Mouse (Mus musculus) macrophage (primary cell): ENCODE results near the gene Timm44. TPM values are rescaled to one million over a fixed set of nuclear protein-coding genes. Genes with fewer than 3 reads are reported as not detected.

Experiments used
- H3K27ac ChIP-seq: fragments of 350-480 bp; formaldehyde crosslinking; 2 replicates; pipeline ENCODE4 v1.9.0; 2021
- H3K36me3 ChIP-seq: fragments of 350-480 bp; formaldehyde crosslinking; 2 replicates; pipeline ENCODE4 v1.9.0; 2021; ENCODE audit errors: inconsistent target
- H3K4me3 ChIP-seq: fragments of 350-480 bp; formaldehyde crosslinking; 2 replicates; pipeline ENCODE4 v1.9.0; 2021; ENCODE audit errors: inconsistent target
- H3K79me2 ChIP-seq: fragments of 350-480 bp; formaldehyde crosslinking; 2 replicates; pipeline ENCODE4 v1.9.0; 2021; ENCODE audit errors: inconsistent target
- WGBS: methylation state at CpG from one replicate; pipeline ENCODE4 v1.1.7; 2026; ENCODE audit warnings: inconsistent platforms; ENCODE audit not compliant: missing documents; 5-methylcytosine and 5-hydroxymethylcytosine counted together
- polyA plus RNA-seq: library from polyadenylated mRNA; stranded (reverse); fragments of 250-400 nt; gene quantifications from 3 replicates; pipeline ENCODE4 v1.2.4, GENCODE M21; 2018; ENCODE audit warnings: inconsistent platforms
- total RNA-seq, 78 experiments: library from RNA; depleted of rRNA; stranded (reverse); fragments of 250-400 nt; gene quantifications; 1 replicate in 9 of 78; 2 replicates in 24 of 78; 3 replicates in 43 of 78; 4 replicates in 2 of 78; pipeline ENCODE4 v1.2.4; 2018; ENCODE audit warnings: inconsistent platforms in 56 of 78

The Timm44 gene
- total RNA-seq (2018; cell fraction: chromatin; rRNA removed), result 100 to 1,000 TPM; 123 to 245 (median 190) TPM
- total RNA-seq (2018; cell fraction: cytosol; rRNA removed), result 10 to 100 TPM; 27.7 to 46.0 (median 36.2) TPM
- 100 to 1,000 TPM in 6 of 26 experiments, 10 to 100 TPM in 20; 57.5 to 127 (median 88.8) TPM for total RNA-seq (2018; cell fraction: nucleus; rRNA removed)
- polyA plus RNA-seq, result 41.5 to 47.7 TPM (median 45.0 TPM) in 3 replicates

- Histone ChIP-seq H3K27ac (peak within 1 kb of the TSS; percentile 58), H3K4me3 (peak within 1 kb of the TSS; percentile 97), H3K79me2 (peaks cover 38% of the 10 kb centered on the region), H3K36me3 (peaks cover 12% of the 10 kb centered on the region)
- WGBS, result under 1% methylated on average over 37 of the region's 39 CpGs
Measured at GRCm38 (mm10) chr8:4275275-4276110, at the start of gene Timm44. TSS of gene Timm44 (minus strand) at chr8:4275913.

- peaks cover 72% of the 10 kb centered on the region for H3K79me2 ChIP-seq
- under 1% methylated on average over 78 of the region's 78 CpGs for WGBS
- H3K36me3 ChIP-seq, result peaks cover 14% of the 10 kb centered on the region
- H3K4me3 ChIP-seq, result peak within 1 kb of the TSS; percentile 62
- H3K27ac ChIP-seq, result peak within 1 kb of the TSS; percentile 65
Measured at GRCm38 (mm10) chr8:4324983-4325750, 49.5 kb upstream of the Timm44 start, which contains the start of the genes Ccl25 and Elavl1. TSS of gene Ccl25 (plus strand) at chr8:4325210. TSS of gene Elavl1 (minus strand) at chr8:4325413.

GRCm38 (mm10) chr8:4324525-4324924 lies 48.8 kb upstream of the Timm44 start:
- peaks cover 14% of the 10 kb centered on the region for H3K36me3 ChIP-seq

GRCm38 (mm10) chr8:4323917-4324316 lies 48.2 kb upstream of the Timm44 start:
- H3K79me2 ChIP-seq, result peaks cover 84% of the 10 kb centered on the region
- H3K27ac ChIP-seq, result 0 out of 2 replicates have a peak overlapping the region, but pooled peaks have one; percentile 5
- 3% methylated on average over 6 of the region's 6 CpGs for WGBS
- peak overlapping the region; percentile 57 for H3K4me3 ChIP-seq
- H3K36me3 ChIP-seq, result peaks cover 11% of the 10 kb centered on the region

More at GRCm38 (mm10) chr8:4324525-4324924, 48.8 kb upstream of the Timm44 start:
- Histone ChIP-seq H3K4me3 (peak overlapping the region; percentile 57), H3K79me2 (peaks cover 78% of the 10 kb centered on the region), H3K27ac (0 out of 2 replicates have a peak overlapping the region, but pooled peaks have one; percentile 5)
- WGBS, result 1% methylated on average over 40 of the region's 42 CpGs

- no peaks in the 10 kb centered on the region for H3K36me3 ChIP-seq
- 38% methylated on average over 2 of the region's 2 CpGs for WGBS
- H3K79me2 ChIP-seq, result peaks cover 92% of the 10 kb centered on the region
- H3K27ac ChIP-seq, result no peak overlapping the region
- no peak overlapping the region for H3K4me3 ChIP-seq
Measured at GRCm38 (mm10) chr8:4322470-4322869, 46.8 kb upstream of the Timm44 start.

GRCm38 (mm10) chr8:4321031-4321430 lies 45.3 kb upstream of the Timm44 start:
- H3K36me3 ChIP-seq, result no peaks in the 10 kb centered on the region
- no peak overlapping the region for H3K27ac ChIP-seq
- 100% methylated on average over 1 of the region's 2 CpGs for WGBS
- no peak overlapping the region for H3K4me3 ChIP-seq
- H3K79me2 ChIP-seq, result peaks cover 92% of the 10 kb centered on the region

GRCm38 (mm10) chr8:4320404-4320803 lies 44.7 kb upstream of the Timm44 start:
- Histone ChIP-seq H3K36me3 (no peaks in the 10 kb centered on the region), H3K27ac (no peak overlapping the region), H3K79me2 (peaks cover 92% of the 10 kb centered on the region), H3K4me3 (no peak overlapping the region)
- WGBS, result 100% methylated on average over 1 of the region's 1 CpGs

- Histone ChIP-seq H3K4me3 (no peak overlapping the region), H3K36me3 (no peaks in the 10 kb centered on the region), H3K27ac (no peak overlapping the region), H3K79me2 (peaks cover 100% of the 10 kb centered on the region)
- WGBS, result 89% methylated on average over 9 of the region's 11 CpGs
Measured at GRCm38 (mm10) chr8:4319573-4319872, 43.8 kb upstream of the Timm44 start.

GRCm38 (mm10) chr8:4318796-4319572 lies 43.3 kb upstream of the Timm44 start:
- Histone ChIP-seq H3K36me3 (no peaks in the 10 kb centered on the region), H3K27ac (no peak overlapping the region), H3K79me2 (peaks cover 100% of the 10 kb centered on the region), H3K4me3 (no peak overlapping the region)
- 33% methylated on average over 2 of the region's 2 CpGs for WGBS

- H3K79me2 ChIP-seq, result peaks cover 100% of the 10 kb centered on the region
- 92% methylated on average over 5 of the region's 5 CpGs for WGBS
- H3K36me3 ChIP-seq, result no peaks in the 10 kb centered on the region
- no peak overlapping the region for H3K4me3 ChIP-seq
- H3K27ac ChIP-seq, result no peak overlapping the region
Measured at GRCm38 (mm10) chr8:4318124-4318523, 42.4 kb upstream of the Timm44 start.

GRCm38 (mm10) chr8:4314852-4315251 lies 39.1 kb upstream of the Timm44 start:
- no peak overlapping the region for H3K4me3 ChIP-seq
- H3K36me3 ChIP-seq, result peaks cover 18% of the 10 kb centered on the region
- H3K79me2 ChIP-seq, result peaks cover 100% of the 10 kb centered on the region
- H3K27ac ChIP-seq, result no peak overlapping the region
- 89% methylated on average over 3 of the region's 3 CpGs for WGBS

- WGBS, result 94% methylated on average over 2 of the region's 3 CpGs
- no peak overlapping the region for H3K4me3 ChIP-seq
- H3K79me2 ChIP-seq, result peaks cover 100% of the 10 kb centered on the region
- peaks cover 31% of the 10 kb centered on the region for H3K36me3 ChIP-seq
- no peak overlapping the region for H3K27ac ChIP-seq
Measured at GRCm38 (mm10) chr8:4313254-4314124, 37.8 kb upstream of the Timm44 start.

GRCm38 (mm10) chr8:4312104-4312503 lies 36.4 kb upstream of the Timm44 start:
- Histone ChIP-seq H3K79me2 (peaks cover 100% of the 10 kb centered on the region), H3K36me3 (peaks cover 32% of the 10 kb centered on the region), H3K27ac (0 out of 2 replicates have a peak overlapping the region, but pooled peaks have one; percentile 12), H3K4me3 (no peak overlapping the region)
